Mouse (Mus musculus) ES-Bruce4 (cell line): Measurements from ENCODE around the gene Unc5cl. TPM values are rescaled to one million over a fixed set of nuclear protein-coding genes. Genes with fewer than 3 reads are reported as not detected.

ENCODE experiments used
- H3K27ac ChIP-seq: 2 replicates; pipeline ENCODE4 v1.5.1; 2012; ENCODE audit warnings: low read length, inconsistent platforms; ENCODE audit not compliant: insufficient read depth
- H3K27me3 ChIP-seq: 2 replicates; pipeline ENCODE4 v1.6.1; 2012; ENCODE audit warnings: mild to moderate bottlenecking, low read length, inconsistent platforms; ENCODE audit not compliant: control insufficient read depth, poor library complexity, insufficient read depth, severe bottlenecking
- H3K36me3 ChIP-seq: 2 replicates; pipeline ENCODE4 v1.6.1; 2012; ENCODE audit warnings: inconsistent platforms, mild to moderate bottlenecking, low read length, moderate library complexity; ENCODE audit not compliant: control insufficient read depth, poor library complexity, insufficient read depth, severe bottlenecking
- H3K4me1 ChIP-seq: one replicate; pipeline ENCODE4 v1.8.1; 2011; ENCODE audit warnings: low read length; ENCODE audit not compliant: control insufficient read depth, insufficient read depth
- H3K4me3 ChIP-seq: 2 replicates; pipeline ENCODE4 v1.5.1; 2011; ENCODE audit warnings: low read depth, mild to moderate bottlenecking, low read length
- H3K9ac ChIP-seq: 2 replicates; pipeline ENCODE4 v1.6.1; 2012; ENCODE audit warnings: low read depth, mild to moderate bottlenecking, inconsistent platforms; ENCODE audit not compliant: poor library complexity, severe bottlenecking
- H3K9me3 ChIP-seq: replicated peaks from 2 replicates; pipeline ENCODE4 v1.6.1; 2012; ENCODE audit warnings: mild to moderate bottlenecking, low read length, inconsistent platforms; ENCODE audit not compliant: control insufficient read depth, poor library complexity, insufficient read depth, severe bottlenecking
- CTCF ChIP-seq: IDR thresholded peaks from one replicate; pipeline ENCODE4 v1.8.1; 2011; ENCODE audit warnings: low read depth, low read length
- EP300 ChIP-seq: IDR thresholded peaks from 2 replicates; pipeline ENCODE4 v1.6.1; 2011; ENCODE audit warnings: low read depth, low read length; ENCODE audit not compliant: insufficient read depth
- POLR2A ChIP-seq: IDR thresholded peaks from one replicate; pipeline ENCODE4 v1.8.1; 2011; ENCODE audit warnings: low read length; ENCODE audit not compliant: insufficient read depth
- polyA plus RNA-seq: library from polyadenylated mRNA; stranded (reverse); fragments of >200 nt; gene quantifications from 2 replicates; pipeline ENCODE4 v1.2.4, GENCODE M21; 2011; ENCODE audit warnings: low read depth; ENCODE audit not compliant: missing spikeins, insufficient read depth, insufficient read length

The Unc5cl gene
- polyA plus RNA-seq, 1 experiment = 0.90 TPM

DNA sequence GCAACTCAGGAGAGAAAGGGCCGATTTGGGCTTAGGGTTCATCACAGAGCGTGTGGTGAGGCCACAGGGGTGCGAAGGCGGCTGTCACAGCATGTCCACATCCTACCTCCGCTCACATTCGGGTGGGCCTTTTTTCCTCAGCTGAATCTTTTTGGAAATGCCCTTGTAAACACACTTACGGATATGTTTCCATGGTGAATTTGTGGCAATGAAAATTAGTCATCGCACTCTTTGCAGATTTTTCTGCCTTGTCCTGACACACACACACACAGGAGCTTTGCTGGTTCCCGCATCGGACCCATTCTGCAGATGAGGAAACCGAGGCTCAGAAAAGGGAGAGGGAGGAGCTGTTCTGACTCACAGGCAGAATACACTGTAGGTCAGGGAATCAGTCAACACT lies 91.3 kb downstream of the Unc5cl start:
- H3K9ac ChIP-seq = no peak overlapping the region
- H3K4me3 ChIP-seq = no peak overlapping the region
- no peak overlapping the region for H3K27ac ChIP-seq
- no peaks in the 10 kb centered on the region for H3K27me3 ChIP-seq
- no peaks in the 10 kb centered on the region for H3K36me3 ChIP-seq
- no peaks in the 10 kb centered on the region for H3K9me3 ChIP-seq
- H3K4me1 ChIP-seq = no peaks in the 10 kb centered on the region
- TF ChIP-seq POLR2A (no peak), CTCF (no peak), EP300 (no peak)

DNA sequence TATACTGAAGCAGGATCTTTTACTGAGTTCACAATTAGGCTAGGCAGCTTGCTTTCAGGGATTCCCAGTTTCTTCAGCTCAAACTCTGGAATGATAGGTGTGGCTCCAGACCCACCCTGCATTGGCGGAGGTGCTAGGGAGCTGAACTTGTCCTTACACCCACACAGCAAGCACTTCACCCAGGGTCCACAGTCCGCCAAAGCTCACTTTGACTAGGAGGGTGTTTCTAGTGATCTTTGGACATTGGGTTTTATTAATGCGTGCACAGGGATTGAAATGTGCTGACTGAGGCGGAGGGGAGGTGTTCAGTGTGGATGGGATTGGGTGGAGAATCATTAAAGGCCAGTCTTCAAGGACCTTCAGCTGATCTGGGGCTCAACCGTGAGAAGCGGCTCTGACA lies 93.0 kb downstream of the Unc5cl start:
- no peak overlapping the region for H3K4me3 ChIP-seq
- TF ChIP-seq CTCF (no peak), EP300 (no peak), POLR2A (no peak)
- H3K9ac ChIP-seq = no peak overlapping the region
- H3K27me3 ChIP-seq = no peaks in the 10 kb centered on the region
- H3K4me1 ChIP-seq = no peaks in the 10 kb centered on the region
- no peaks in the 10 kb centered on the region for H3K9me3 ChIP-seq
- no peak overlapping the region for H3K27ac ChIP-seq
- no peaks in the 10 kb centered on the region for H3K36me3 ChIP-seq

DNA sequence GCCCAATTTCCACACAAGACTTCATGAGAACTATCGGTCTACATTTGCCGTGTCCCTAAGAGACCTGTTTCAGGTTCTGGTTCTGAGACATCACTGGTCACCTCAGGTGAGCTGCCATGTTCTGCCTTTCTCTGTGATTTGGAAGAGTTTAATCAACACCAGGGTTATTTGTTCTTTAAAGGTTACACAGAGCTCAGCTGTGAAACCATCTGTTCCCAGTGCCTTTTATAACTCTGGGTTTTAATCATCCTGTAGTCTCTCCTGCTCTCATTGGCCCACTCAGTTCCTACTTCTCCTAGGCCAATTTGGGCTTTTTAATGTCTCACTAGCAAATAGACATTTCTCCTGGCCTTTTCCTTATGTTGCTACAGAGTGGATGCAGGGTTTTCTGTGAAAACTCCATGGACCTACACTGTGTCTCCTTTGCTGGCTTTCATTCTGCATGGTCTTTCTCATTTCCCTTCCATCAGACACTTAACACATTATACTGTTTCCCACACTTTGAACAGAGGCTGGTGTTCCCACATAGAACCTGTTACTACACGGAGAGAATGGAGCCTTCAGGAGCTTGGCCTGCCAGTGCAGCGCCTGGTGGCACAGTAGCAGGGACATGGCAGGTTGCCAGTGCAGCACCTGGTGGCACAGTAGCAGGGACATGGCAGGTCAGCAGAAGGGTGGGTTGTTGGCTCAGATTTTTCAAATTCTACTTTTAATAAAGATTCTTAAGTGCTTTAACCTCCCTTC lies 97.3 kb downstream of the Unc5cl start:
- H3K27me3 ChIP-seq = no peaks in the 10 kb centered on the region

DNA sequence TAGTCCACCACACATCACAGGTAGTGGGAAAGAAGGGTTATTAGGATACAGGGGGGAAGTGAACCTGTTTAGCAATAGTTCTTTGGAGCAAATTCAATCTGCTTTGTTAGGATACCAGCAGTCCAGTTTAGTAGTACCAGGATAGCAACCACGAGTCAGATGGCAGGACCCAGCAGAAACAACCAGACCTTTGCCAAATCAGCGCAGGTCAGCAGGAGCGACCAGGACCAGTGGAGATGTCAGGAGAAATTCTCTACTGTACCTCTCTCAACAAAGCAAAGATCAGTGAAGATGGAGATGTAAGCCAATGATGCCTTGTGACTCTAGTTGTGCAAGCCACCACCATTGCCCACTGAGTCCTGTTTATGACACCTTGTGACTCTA lies 97.8 kb downstream of the Unc5cl start:
- Histone ChIP-seq H3K4me1 (no peaks in the 10 kb centered on the region), H3K9ac (no peak overlapping the region), H3K36me3 (no peaks in the 10 kb centered on the region), H3K27ac (no peak overlapping the region), H3K27me3 (no peaks in the 10 kb centered on the region), H3K4me3 (no peak overlapping the region), H3K9me3 (no peaks in the 10 kb centered on the region)
- no peak for TF ChIP-seq EP300
- no peak for TF ChIP-seq POLR2A
- no peak for TF ChIP-seq CTCF

More for the DNA sequence above, 97.3 kb downstream of the Unc5cl start:
- no peak overlapping the region for H3K27ac ChIP-seq
- no peaks in the 10 kb centered on the region for H3K9me3 ChIP-seq
- no peaks in the 10 kb centered on the region for H3K36me3 ChIP-seq
- no peak overlapping the region for H3K9ac ChIP-seq
- TF ChIP-seq EP300 (no peak), CTCF (no peak), POLR2A (no peak)
- H3K4me3 ChIP-seq = no peak overlapping the region
- no peaks in the 10 kb centered on the region for H3K4me1 ChIP-seq

DNA sequence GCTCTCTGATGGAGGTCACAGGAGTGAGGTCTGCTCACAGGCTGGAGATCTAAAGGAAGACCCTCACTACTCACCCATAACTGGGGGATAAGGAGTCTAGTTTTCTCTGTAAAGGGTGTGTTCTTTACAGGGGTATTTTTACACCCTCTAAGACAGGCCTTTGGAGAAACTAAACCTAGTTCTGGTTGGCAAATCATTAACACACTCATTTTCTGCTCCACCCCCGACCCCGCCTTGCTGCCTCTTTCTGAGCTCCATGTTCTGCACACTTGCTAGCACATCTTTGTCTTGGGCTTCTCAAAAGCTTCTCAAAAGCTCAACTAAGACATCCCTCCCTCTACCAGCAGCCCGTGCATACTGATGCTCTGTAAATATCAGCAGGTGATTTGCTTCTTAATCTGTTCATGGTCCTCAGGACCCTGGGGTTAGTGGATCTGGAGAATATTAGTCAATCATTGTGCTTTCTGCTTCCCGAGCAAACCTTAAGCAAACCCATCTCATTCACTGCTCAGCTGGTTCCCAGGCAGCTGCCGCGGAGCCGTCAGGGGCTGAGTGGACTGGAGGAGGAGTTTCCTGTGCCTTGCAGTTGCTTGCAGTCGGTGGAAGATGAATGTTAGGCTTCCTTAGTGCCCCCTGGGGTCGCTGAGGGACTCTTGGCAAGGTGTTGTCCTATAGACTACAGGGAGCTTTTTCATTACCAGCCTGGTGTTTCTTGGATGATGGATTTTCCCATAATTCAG lies 101.7 kb downstream of the Unc5cl start:
- TF ChIP-seq CTCF = no peak
- no peak for TF ChIP-seq POLR2A
- no peak for TF ChIP-seq EP300
- Histone ChIP-seq H3K36me3 (no peaks in the 10 kb centered on the region), H3K9me3 (no peaks in the 10 kb centered on the region), H3K27me3 (no peaks in the 10 kb centered on the region), H3K27ac (no peak overlapping the region), H3K4me1 (no peaks in the 10 kb centered on the region), H3K4me3 (no peak overlapping the region), H3K9ac (no peak overlapping the region)
